Mouse (Mus musculus) CH12.LX (cell line): ENCODE data around the gene Sp110.
"Not testable (repeated sequence)": the region's sequence is repeated elsewhere in the genome, so short reads cannot be mapped to it uniquely, and the experiment has no call there.

Experiments used
- CTCF ChIP-seq, 2 experiments: IDR thresholded peaks in 1 of 2; conservative IDR thresholded peaks in 1 of 2; 2 replicates each; pipeline ENCODE4 v1.5.1; 2011 to 2012; ENCODE audit warnings: low read depth in 2 of 2, low read length in 2 of 2, improper control_type of control experiment in 1 of 2, inconsistent platforms in 1 of 2, mild to moderate bottlenecking in 1 of 2, moderate library complexity in 1 of 2
- EP300 ChIP-seq: IDR thresholded peaks from 2 replicates; pipeline ENCODE4 v1.6.1; 2011; ENCODE audit warnings: low read length, improper control_type of control experiment
- NELFE ChIP-seq: IDR thresholded peaks from 2 replicates; pipeline ENCODE4 v1.6.1; 2011; ENCODE audit warnings: low read depth, low read length, improper control_type of control experiment
- NRF1 ChIP-seq: IDR thresholded peaks from 2 replicates; pipeline ENCODE4 v1.6.1; 2014; ENCODE audit warnings: low read depth, mild to moderate bottlenecking, inconsistent platforms, low read length, improper control_type of control experiment, moderate library complexity
- POLR2AphosphoS2 ChIP-seq: IDR thresholded peaks from 2 replicates; pipeline ENCODE4 v1.6.1; 2011; ENCODE audit warnings: low read depth, low read length, improper control_type of control experiment
- SIN3A ChIP-seq: IDR thresholded peaks from 2 replicates; pipeline ENCODE4 v1.6.1; 2012; ENCODE audit warnings: low read length, improper control_type of control experiment, inconsistent platforms
- USF1 ChIP-seq: IDR thresholded peaks from 2 replicates; pipeline ENCODE4 v1.6.1; 2014; ENCODE audit warnings: low read depth, mild to moderate bottlenecking, inconsistent platforms, low read length, improper control_type of control experiment

DNA sequence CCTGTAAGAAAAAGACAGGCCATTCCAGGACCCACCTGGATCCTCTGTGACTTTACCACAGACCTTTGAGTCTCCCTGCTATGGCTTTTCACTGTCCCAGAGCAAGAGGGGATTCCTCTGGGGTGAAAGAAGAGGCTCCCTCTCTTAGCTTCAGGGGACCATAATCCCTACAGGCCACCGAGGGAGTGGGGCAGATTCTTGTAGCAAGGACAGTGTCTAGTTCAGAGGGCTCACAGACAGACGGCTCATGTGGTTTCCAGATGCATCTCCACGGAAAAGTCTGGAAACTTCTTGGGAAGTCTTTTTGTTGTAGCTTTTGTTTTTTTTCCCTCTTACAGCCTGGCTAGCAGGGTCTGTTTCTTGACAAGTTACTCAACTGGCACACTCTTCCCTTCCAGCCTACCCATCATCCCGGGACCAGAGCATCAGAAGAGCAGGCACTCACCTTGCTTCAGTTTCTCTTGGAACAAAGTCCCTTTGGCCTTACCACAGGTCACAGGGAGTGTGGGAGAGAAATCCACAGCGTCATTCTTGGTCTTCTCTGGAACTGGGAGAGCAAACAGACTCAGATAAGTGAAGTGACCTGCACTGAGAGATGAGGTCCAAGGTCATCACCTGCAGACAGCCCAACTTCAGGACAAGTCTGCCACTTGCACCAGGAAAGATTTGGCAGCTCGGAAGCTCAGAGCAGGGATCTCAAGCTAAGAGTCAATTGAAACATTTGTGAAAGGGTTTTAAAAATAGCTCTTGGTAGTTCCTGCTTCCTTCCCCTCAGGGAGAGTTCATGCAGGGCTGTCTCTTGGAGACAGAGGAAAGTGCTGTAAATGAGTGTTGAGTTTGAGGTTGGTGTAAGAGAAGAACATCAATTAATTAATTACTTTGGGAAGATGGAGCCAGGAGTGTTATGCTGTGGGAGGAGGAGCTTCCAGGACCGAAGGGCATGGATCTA, 19.1 kb downstream of the Sp110 start:
- not testable (repeated sequence) for TF ChIP-seq NRF1; EP300; NELFE; POLR2AphosphoS2; CTCF (conservative IDR thresholded peaks at IDR 0.05 in 1 of 2, IDR thresholded peaks at IDR 0.05 in 1 of 2; ENCODE audit: low read depth in 2 of 2, low read length in 2 of 2); SIN3A; USF1
